Mouse (Mus musculus) hindbrain, embryonic 12.5 days (tissue): Measurements from ENCODE around the gene Krtap19-2. TPM values are rescaled to one million over a fixed set of nuclear protein-coding genes. Genes with fewer than 3 reads are reported as not detected.

Experiments
- ATAC-seq: fragments of 200-750 bp; cut with Nextera tagmentation; 2 replicates; pipeline ENCODE4 v1.8.0; 2017; ENCODE audit warnings: moderate TSS enrichment; ENCODE audit not compliant: low FRiP score
- H3K27ac ChIP-seq: fragments of 300-500 bp; sonication (generic); 2 replicates; pipeline ENCODE4 v1.5.1; 2016; ENCODE audit warnings: mild to moderate bottlenecking
- H3K27me3 ChIP-seq: fragments of 300-500 bp; sonication (generic); 2 replicates; pipeline ENCODE4 v1.6.1; 2016; ENCODE audit warnings: mild to moderate bottlenecking
- H3K36me3 ChIP-seq: fragments of 300-500 bp; sonication (generic); 2 replicates; pipeline ENCODE4 v1.6.1; 2016; ENCODE audit warnings: mild to moderate bottlenecking
- H3K4me1 ChIP-seq: fragments of 300-500 bp; sonication (generic); 2 replicates; pipeline ENCODE4 v1.6.1; 2016
- H3K4me2 ChIP-seq: fragments of 300-500 bp; sonication (generic); replicated peaks from 2 replicates; pipeline ENCODE4 v1.6.1; 2016; ENCODE audit warnings: mild to moderate bottlenecking
- H3K4me3 ChIP-seq: fragments of 300-500 bp; sonication (generic); 2 replicates; pipeline ENCODE4 v1.5.1; 2016; ENCODE audit warnings: mild to moderate bottlenecking
- H3K9ac ChIP-seq: fragments of 300-500 bp; sonication (generic); 2 replicates; pipeline ENCODE4 v1.6.1; 2016; ENCODE audit warnings: mild to moderate bottlenecking, moderate library complexity
- H3K9me3 ChIP-seq: fragments of 300-500 bp; sonication (generic); replicated peaks from 2 replicates; pipeline ENCODE4 v1.6.1; 2016; ENCODE audit warnings: mild to moderate bottlenecking
- whole genome bisulfite sequencing: fragments of 180-500 bp; shearing (Covaris S2); methylation state at CpG from one replicate; pipeline ENCODE4 v1.1.7; 2016; 5-methylcytosine and 5-hydroxymethylcytosine counted together
- polyA plus RNA-seq: library from polyadenylated mRNA; unstranded; fragments of >200 nt; fragmentation: Nextera tagmentation; extraction: Ambion mirVana; gene quantifications from 2 replicates; pipeline ENCODE4 v1.2.1, GENCODE M21; 2016

The Krtap19-2 gene
- polyA plus RNA-seq = not detected in 2 replicates

- no peaks in the 10 kb centered on the region for H3K9me3 ChIP-seq
- WGBS = 98% methylated on average over 3 of the region's 3 CpGs
- no peaks in the 10 kb centered on the region for H3K36me3 ChIP-seq
- ATAC-seq = no peak
- no peaks in the 10 kb centered on the region for H3K27me3 ChIP-seq
- H3K27ac ChIP-seq = no peak within 1 kb of the TSS
- H3K4me2 ChIP-seq = no peak within 1 kb of the TSS
- no peak within 1 kb of the TSS for H3K9ac ChIP-seq
- no peaks in the 10 kb centered on the region for H3K4me1 ChIP-seq
- H3K4me3 ChIP-seq = no peak within 1 kb of the TSS
Observed at GRCm38 (mm10) chr16:88874169-88874568, at the start of gene Krtap19-2. Gene Krtap19-2, minus strand, starts transcription at chr16:88874269.

GRCm38 (mm10) chr16:88896357-88896756, 22.3 kb upstream of the Krtap19-2 start, which contains the start of gene Krtap19-5:
Gene Krtap19-5, minus strand, starts transcription at chr16:88896457.
- WGBS = 91% methylated on average over 6 of the region's 6 CpGs
- Histone ChIP-seq H3K4me1 (no peaks in the 10 kb centered on the region), H3K4me3 (no peak within 1 kb of the TSS), H3K36me3 (no peaks in the 10 kb centered on the region), H3K27ac (no peak within 1 kb of the TSS), H3K9ac (no peak within 1 kb of the TSS), H3K9me3 (no peaks in the 10 kb centered on the region), H3K4me2 (no peak within 1 kb of the TSS), H3K27me3 (no peaks in the 10 kb centered on the region)
- ATAC-seq = no peak

GRCm38 (mm10) chr16:88886870-88887269, 12.8 kb upstream of the Krtap19-2 start:
- Histone ChIP-seq H3K9ac (no peak overlapping the region), H3K36me3 (no peaks in the 10 kb centered on the region), H3K27me3 (no peaks in the 10 kb centered on the region), H3K4me3 (no peak overlapping the region), H3K27ac (no peak overlapping the region), H3K9me3 (no peaks in the 10 kb centered on the region), H3K4me2 (no peak overlapping the region), H3K4me1 (no peaks in the 10 kb centered on the region)
- 86% methylated on average over 6 of the region's 6 CpGs for WGBS
- ATAC-seq = no peak

DNA sequence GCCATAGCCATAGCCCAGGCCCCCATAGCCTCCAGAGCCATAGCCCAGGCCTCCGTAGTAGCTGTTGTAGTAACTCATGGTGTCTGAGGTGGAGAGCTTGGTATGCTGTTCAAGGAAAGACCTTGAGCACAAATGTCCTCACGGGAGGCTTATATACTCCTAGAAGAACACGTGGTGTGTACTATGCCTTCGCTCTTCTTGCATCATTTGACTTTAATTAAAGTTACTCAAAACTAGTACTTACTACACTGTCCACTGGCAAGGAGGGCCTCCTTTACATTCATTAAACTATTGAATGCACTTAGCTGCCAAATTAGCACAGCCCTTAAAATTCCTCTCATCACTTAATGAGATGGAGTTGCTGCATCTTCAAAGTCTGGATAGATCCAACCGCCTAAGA, 10.9 kb upstream of the Krtap19-2 start, which contains the start of gene Krtap19-4:
Gene Krtap19-4 (minus strand): TSS at position 101 of the 400 bp plus-strand sequence.
- Histone ChIP-seq H3K9ac (no peak within 1 kb of the TSS), H3K4me3 (no peak within 1 kb of the TSS), H3K36me3 (no peaks in the 10 kb centered on the region), H3K9me3 (no peaks in the 10 kb centered on the region), H3K27ac (no peak within 1 kb of the TSS), H3K4me2 (no peak within 1 kb of the TSS), H3K27me3 (no peaks in the 10 kb centered on the region), H3K4me1 (no peaks in the 10 kb centered on the region)
- ATAC-seq = no peak
- 89% methylated on average over 5 of the region's 5 CpGs for WGBS

DNA sequence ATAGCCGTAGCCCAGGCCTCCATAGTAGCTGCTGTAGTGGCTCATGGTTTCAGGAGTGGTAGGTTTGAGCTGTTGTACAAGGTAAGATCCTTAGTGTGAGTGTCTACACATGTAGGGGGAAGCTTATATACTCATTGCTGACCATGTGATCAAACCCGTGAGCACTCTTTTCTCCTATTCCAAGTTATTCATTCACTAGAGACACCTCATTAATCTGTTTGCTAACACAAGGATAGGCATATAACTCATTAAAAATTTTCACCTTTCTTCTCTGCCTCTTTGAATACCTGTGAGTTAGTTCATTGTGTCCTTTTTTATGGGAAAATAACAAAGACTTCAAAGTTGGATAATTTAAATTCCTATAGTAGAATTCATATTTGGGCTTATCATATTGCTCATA, 3.9 kb upstream of the Krtap19-2 start, which contains the start of gene Krtap19-3:
Gene Krtap19-3 (minus strand): TSS at position 101 of the 400 bp plus-strand sequence.
- H3K36me3 ChIP-seq = no peaks in the 10 kb centered on the region
- no peaks in the 10 kb centered on the region for H3K27me3 ChIP-seq
- no peak within 1 kb of the TSS for H3K4me3 ChIP-seq
- no peak within 1 kb of the TSS for H3K4me2 ChIP-seq
- no peak within 1 kb of the TSS for H3K9ac ChIP-seq
- ATAC-seq = no peak
- no peaks in the 10 kb centered on the region for H3K4me1 ChIP-seq
- H3K9me3 ChIP-seq = no peaks in the 10 kb centered on the region
- no peak within 1 kb of the TSS for H3K27ac ChIP-seq
- 89% methylated on average over 2 of the region's 2 CpGs for WGBS

GRCm38 (mm10) chr16:88869311-88869710, 4.8 kb downstream of the Krtap19-2 start, which contains the start of gene Krtap19-1:
Gene Krtap19-1, minus strand, starts transcription at chr16:88869411.
- no peak for ATAC-seq
- H3K4me2 ChIP-seq = no peak within 1 kb of the TSS
- H3K36me3 ChIP-seq = no peaks in the 10 kb centered on the region
- 91% methylated on average over 6 of the region's 6 CpGs for WGBS
- no peaks in the 10 kb centered on the region for H3K9me3 ChIP-seq
- no peaks in the 10 kb centered on the region for H3K4me1 ChIP-seq
- no peaks in the 10 kb centered on the region for H3K27me3 ChIP-seq
- no peak within 1 kb of the TSS for H3K4me3 ChIP-seq
- H3K27ac ChIP-seq = no peak within 1 kb of the TSS
- H3K9ac ChIP-seq = no peak within 1 kb of the TSS

DNA sequence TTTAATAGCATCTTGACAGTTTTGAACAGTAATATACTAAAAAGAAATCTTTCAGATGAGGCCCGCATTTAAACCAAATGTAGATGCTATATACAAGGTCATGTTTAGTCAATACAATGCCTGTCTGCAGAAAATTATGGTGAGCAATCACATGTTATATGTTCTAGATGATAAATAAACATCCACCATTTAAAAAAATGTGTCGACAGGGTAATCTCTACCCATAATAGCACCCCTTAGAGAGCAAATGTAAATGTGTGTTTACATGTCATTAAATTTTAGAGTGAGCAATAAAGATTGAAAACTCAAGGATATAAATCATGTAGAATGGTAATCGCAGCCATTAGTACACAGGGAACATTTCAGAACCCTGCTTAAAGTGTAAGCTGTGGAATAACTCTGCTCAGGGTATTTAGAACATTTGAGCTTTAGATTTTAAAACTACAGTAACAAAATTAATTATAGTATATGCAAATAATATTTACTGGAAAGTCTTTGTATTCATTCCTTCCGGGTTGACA, 9.1 kb downstream of the Krtap19-2 start:
- WGBS = 87% methylated on average over 4 of the region's 4 CpGs
- Histone ChIP-seq H3K9me3 (no peaks in the 10 kb centered on the region), H3K4me1 (no peaks in the 10 kb centered on the region), H3K36me3 (no peaks in the 10 kb centered on the region), H3K9ac (no peak overlapping the region), H3K4me2 (no peak overlapping the region), H3K27me3 (no peaks in the 10 kb centered on the region), H3K4me3 (no peak overlapping the region), H3K27ac (no peak overlapping the region)
- ATAC-seq = no peak

DNA sequence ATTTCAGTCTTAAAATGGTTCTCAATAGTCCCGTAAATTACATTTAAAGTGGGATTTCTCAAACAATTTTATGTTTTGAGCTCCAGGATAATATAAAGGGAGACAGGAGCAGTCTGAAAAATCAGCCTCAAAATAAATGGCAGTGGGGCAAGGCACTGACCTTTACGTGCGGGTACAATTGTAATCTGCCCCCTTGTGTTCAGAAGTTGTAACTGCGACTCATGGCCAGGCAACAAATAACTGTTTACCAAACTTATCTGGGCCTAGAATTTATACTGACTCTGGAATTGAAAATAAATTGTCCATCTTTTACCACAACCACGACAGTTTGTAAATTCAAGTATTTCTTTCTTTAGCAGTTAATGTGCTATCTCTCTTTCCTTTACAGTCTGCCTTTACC, 22.6 kb downstream of the Krtap19-2 start:
- Histone ChIP-seq H3K9me3 (no peaks in the 10 kb centered on the region), H3K27ac (no peak overlapping the region), H3K9ac (no peak overlapping the region), H3K36me3 (no peaks in the 10 kb centered on the region), H3K4me3 (no peak overlapping the region), H3K4me1 (no peaks in the 10 kb centered on the region), H3K27me3 (no peaks in the 10 kb centered on the region), H3K4me2 (no peak overlapping the region)
- 14% methylated on average over 5 of the region's 5 CpGs for WGBS
- ATAC-seq = no peak

DNA sequence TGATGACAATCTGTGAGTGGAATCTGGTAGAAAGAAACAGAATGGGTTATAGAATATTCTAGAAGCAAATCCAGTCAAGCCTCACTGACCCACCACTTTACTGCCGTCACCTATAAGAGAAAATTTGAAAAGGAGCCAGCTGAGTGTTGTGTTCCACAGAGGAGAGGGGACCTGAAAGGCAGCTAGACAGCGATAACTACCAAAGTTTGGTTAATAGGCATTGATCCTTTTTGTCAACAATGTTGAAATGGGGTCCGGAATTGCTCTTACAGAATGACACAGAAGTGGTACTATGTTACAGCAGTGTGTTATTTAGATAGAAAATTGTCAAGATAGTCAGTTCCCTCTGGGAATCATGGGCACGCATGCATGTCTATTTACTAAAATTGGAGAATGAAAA, 25.5 kb downstream of the Krtap19-2 start:
- Histone ChIP-seq H3K4me1 (no peaks in the 10 kb centered on the region), H3K4me2 (no peak overlapping the region), H3K9ac (no peak overlapping the region), H3K36me3 (no peaks in the 10 kb centered on the region), H3K27me3 (no peaks in the 10 kb centered on the region), H3K4me3 (no peak overlapping the region), H3K27ac (no peak overlapping the region), H3K9me3 (no peaks in the 10 kb centered on the region)
- no peak for ATAC-seq
- 92% methylated on average over 4 of the region's 4 CpGs for WGBS

- H3K9me3 ChIP-seq = no peaks in the 10 kb centered on the region
- H3K27ac ChIP-seq = no peak overlapping the region
- H3K4me3 ChIP-seq = no peak overlapping the region
- no peak for ATAC-seq
- H3K4me2 ChIP-seq = no peak overlapping the region
- H3K36me3 ChIP-seq = no peaks in the 10 kb centered on the region
- no peak overlapping the region for H3K9ac ChIP-seq
- H3K27me3 ChIP-seq = no peaks in the 10 kb centered on the region
- no peaks in the 10 kb centered on the region for H3K4me1 ChIP-seq
- WGBS = 96% methylated on average over 1 of the region's 1 CpGs
Observed at GRCm38 (mm10) chr16:88847363-88847762, 26.7 kb downstream of the Krtap19-2 start.

DNA sequence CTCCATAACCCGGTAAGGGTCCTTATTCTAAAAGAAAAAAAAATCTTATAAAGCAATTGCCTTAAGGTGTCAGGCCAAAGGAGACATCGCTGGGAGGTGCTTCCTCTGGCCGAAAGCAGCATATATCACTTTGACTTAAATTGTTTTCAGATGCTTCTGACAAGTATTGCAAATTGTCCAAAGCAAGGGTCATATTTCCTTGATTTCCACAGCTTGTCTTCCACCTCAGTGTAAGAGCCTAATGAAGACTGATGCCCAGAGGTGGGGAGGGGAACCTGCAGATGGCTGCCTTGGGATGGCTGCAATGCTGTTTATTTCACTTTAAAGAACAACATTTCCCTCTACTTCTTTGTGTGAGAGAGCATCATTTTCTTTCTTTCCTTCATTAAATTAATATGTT, 47.1 kb downstream of the Krtap19-2 start:
- H3K4me3 ChIP-seq = no peak overlapping the region
- H3K4me1 ChIP-seq = no peaks in the 10 kb centered on the region
- no peaks in the 10 kb centered on the region for H3K36me3 ChIP-seq
- ATAC-seq = no peak
- H3K27ac ChIP-seq = no peak overlapping the region
- H3K9me3 ChIP-seq = no peaks in the 10 kb centered on the region
- 68% methylated on average over 3 of the region's 3 CpGs for WGBS
- no peaks in the 10 kb centered on the region for H3K27me3 ChIP-seq
- H3K4me2 ChIP-seq = no peak overlapping the region
- no peak overlapping the region for H3K9ac ChIP-seq

GRCm38 (mm10) chr16:88826095-88826652, 47.9 kb downstream of the Krtap19-2 start, which contains the start of gene Krtap14:
Gene Krtap14, minus strand, starts transcription at chr16:88826145.
- no peaks in the 10 kb centered on the region for H3K9me3 ChIP-seq
- no peak within 1 kb of the TSS for H3K4me2 ChIP-seq
- H3K9ac ChIP-seq = no peak within 1 kb of the TSS
- no peak for ATAC-seq
- no peaks in the 10 kb centered on the region for H3K4me1 ChIP-seq
- H3K36me3 ChIP-seq = no peaks in the 10 kb centered on the region
- no peaks in the 10 kb centered on the region for H3K27me3 ChIP-seq
- WGBS = 76% methylated on average over 9 of the region's 9 CpGs
- no peak within 1 kb of the TSS for H3K27ac ChIP-seq
- no peak within 1 kb of the TSS for H3K4me3 ChIP-seq

DNA sequence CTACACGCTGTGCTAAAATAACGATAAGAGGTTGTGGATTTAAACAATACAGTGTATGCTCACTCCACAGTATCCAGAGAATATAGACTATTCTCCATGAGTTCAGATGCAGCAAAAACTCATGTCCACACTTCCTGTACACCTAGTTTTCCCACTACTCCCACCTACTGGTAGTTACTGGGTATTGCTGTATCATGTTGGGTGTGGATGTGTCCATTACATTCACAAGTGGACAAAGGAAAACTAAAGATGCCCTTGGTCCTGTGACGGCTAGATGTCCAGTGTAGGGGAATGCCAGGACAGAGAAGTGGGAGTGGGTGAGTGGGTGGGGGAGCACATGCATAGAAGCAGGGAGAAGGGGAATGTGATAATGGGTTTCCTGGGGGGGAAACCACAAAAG, 50.3 kb downstream of the Krtap19-2 start:
- H3K4me2 ChIP-seq = no peak overlapping the region
- ATAC-seq = no peak
- 81% methylated on average over 3 of the region's 3 CpGs for WGBS
- no peak overlapping the region for H3K9ac ChIP-seq
- no peak overlapping the region for H3K4me3 ChIP-seq
- no peak overlapping the region for H3K27ac ChIP-seq
- H3K36me3 ChIP-seq = no peaks in the 10 kb centered on the region
- no peaks in the 10 kb centered on the region for H3K27me3 ChIP-seq
- no peaks in the 10 kb centered on the region for H3K4me1 ChIP-seq
- H3K9me3 ChIP-seq = no peaks in the 10 kb centered on the region
